Mouse (Mus musculus) c-Kit-positive CD71-negative TER-119-negative erythroid progenitor cells, embryonic 14.5 days (primary cell): ENCODE results near the gene Ank.

Source experiments
- DNase-seq: peaks from one replicate; pipeline ENCODE4 v3.0.0-alpha.2; 2013; ENCODE audit warnings: low read depth

Gene Ank

DNA sequence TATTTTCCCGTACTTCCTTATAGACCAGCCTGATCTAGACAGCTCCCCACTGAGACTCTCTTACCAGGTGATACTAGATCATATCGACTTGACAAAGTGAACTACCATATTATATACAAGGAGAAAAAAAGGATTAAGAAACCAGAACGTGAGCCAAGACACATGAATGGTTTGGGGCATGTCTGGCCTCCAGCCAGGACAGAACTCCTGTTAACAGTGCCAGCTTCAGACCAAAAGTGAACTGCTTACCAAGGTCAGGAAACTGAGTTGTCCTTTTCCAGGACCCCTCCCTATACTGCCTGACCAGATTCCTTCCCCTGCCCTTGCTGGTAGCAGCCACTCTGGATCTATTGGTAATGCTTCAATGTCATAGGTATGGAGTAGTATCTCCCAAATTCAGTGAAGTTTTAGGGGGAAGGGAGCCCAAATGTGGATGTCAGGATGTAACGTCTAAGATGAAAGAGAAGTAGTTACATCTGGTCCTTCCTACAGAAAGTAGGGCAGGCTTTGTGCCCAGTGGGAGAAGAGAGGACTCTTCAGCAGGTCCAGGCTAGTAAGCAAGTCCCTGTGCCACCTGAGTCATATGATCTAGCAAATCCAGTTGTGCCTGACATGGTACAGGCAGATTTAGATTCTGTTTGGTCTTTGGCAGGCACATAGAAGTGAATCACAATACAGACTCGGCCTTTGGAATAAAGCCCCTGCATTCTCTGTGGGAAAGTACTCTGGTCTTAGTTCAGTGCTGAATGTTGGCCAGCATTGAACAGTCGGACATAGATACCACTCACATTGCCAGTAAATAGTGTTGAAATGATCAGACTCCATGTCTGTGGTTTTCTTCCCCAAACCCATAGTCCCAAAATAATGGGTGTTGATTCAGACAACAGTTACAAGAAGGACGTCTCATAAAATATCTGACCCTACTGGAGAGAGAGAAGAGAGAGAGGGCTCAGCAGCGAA, 167.7 kb downstream of the Ank start:
- no peak for DNase-seq

DNA sequence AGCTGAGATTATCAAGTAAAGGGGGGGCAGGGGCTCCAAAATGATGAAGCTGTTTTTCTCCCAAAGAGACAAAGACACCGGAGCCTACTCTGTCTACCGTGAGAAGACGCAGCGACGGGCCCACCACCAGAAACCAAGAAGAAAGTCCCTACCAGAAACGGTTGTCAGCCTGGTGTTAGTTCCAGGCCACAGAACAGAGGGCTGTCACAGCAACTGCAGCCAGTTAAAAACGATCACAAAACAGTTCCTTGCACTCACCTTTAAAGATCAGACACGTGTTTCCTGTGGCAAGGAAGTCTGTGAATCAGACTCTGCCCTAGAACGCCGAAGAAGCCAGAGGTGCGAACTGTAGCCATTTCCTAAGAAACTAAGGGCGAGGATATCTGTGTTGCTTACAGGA, 174.7 kb downstream of the Ank start:
- DNase-seq: no peak

DNA sequence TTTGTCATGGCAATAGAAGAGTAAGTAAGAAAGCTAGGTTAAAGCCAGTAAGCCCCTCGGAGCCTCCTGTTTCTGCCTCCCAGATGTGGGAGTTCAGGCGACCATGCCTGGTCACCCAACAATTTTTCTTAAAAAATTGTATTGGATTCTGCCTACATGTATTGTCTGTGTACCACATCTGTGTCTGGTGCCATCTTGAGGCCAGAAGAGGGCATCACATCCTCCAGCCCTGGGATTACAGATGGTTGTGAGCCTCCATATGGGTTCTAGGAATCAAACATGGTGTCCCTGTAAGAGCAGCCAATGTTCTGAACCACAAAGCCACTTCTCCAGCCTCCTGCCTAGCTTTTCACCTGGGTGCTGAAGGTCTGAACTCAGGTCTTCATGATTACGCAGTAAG, 176.4 kb downstream of the Ank start:
- no peak for DNase-seq
